Mouse (Mus musculus) stomach, postnatal 0 days (tissue): ENCODE results near the gene P4ha2.
A peak's percentile ranks its signal among the peaks of the same experiment; 100 is the strongest.

Experiments used
- CTCF ChIP-seq: IDR thresholded peaks from 2 replicates; pipeline ENCODE4 v1.5.1; 2016; ENCODE audit warnings: antibody characterized with exemption, low read depth, mild to moderate bottlenecking, moderate library complexity
- EP300 ChIP-seq: optimal IDR thresholded peaks from 2 replicates; pipeline ENCODE3; 2016; ENCODE audit warnings: antibody characterized with exemption

DNA sequence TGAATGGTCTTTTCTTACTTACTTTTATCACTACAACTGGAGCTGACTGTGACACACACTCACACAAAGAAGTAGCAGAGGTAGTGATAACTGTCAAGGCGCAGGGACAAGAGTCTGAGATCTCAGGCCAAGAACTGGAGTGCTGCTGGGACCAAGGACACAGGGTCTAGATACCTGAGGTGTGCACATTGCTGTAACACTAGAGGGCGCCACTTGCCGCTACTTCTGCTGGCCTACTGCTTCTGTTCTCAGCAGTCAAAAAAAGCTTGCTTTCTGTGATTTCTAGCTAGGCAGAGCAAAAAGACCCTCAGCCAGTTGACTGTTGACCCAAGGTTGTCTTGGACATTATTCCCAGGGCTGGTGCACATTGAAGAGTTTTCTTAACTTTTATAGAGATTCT is 45.0 kb downstream of the P4ha2 start:
- TF ChIP-seq CTCF (peak; percentile 85), EP300 (no peak)
